Mouse (Mus musculus): ENCODE data around the gene Tmprss7. TPM values are rescaled to one million over a fixed set of nuclear protein-coding genes. Genes with fewer than 3 reads are reported as not detected.

The Tmprss7 gene
- total and polyA plus RNA-seq, 2 experiments from 2014 or later: 0.69 to 1.3 TPM

GRCm38 (mm10) chr16:45662381-45662780, 31.1 kb downstream of the Tmprss7 start:
- Histone ChIP-seq H3K36me3 (ENCODE audit: insufficient read depth) (no peaks in the 10 kb centered on the region), H3K27ac (ENCODE audit: low read depth, low read length) (no peak overlapping the region), H3K4me3 (ENCODE audit: low read depth, low read length) (no peak overlapping the region), H3K9ac (no peak overlapping the region), H3K27me3 (ENCODE audit: insufficient read depth, low read length) (no peaks in the 10 kb centered on the region), H3K9me3 (ENCODE audit: low read length) (no peaks in the 10 kb centered on the region), H3K4me2 (ENCODE audit: low read depth) (no peak overlapping the region), H3K4me1 (ENCODE audit: insufficient read depth) (no peaks in the 10 kb centered on the region)
- TF ChIP-seq CTCF (IDR thresholded peaks at IDR 0.05; ENCODE audit: low read depth): no peak
- ATAC-seq: no peak
- no peak for DNase-seq

GRCm38 (mm10) chr16:45659596-45659995, 33.9 kb downstream of the Tmprss7 start:
- H3K36me3 ChIP-seq (ENCODE audit: insufficient read depth): no peaks in the 10 kb centered on the region
- H3K4me1 ChIP-seq (ENCODE audit: insufficient read depth): no peaks in the 10 kb centered on the region
- H3K9ac ChIP-seq: no peak overlapping the region
- peak; percentile 79 for ATAC-seq
- H3K4me3 ChIP-seq (ENCODE audit: low read depth, low read length): no peak overlapping the region
- no peaks in the 10 kb centered on the region for H3K9me3 ChIP-seq (ENCODE audit: low read length)
- peak; percentile 32 for DNase-seq
- H3K27me3 ChIP-seq (ENCODE audit: insufficient read depth, low read length): no peaks in the 10 kb centered on the region; the same call in 1 of the 2 replicates
- H3K27ac ChIP-seq (ENCODE audit: low read depth, low read length): no peak overlapping the region
- no peak for TF ChIP-seq CTCF (IDR thresholded peaks at IDR 0.05; ENCODE audit: low read depth)
- WGBS: 71% methylated on average over 4 of the region's 4 CpGs
- no peak overlapping the region for H3K4me2 ChIP-seq (ENCODE audit: low read depth)

GRCm38 (mm10) chr16:45658248-45658647, 35.2 kb downstream of the Tmprss7 start:
- Histone ChIP-seq H3K9ac (no peak overlapping the region), H3K27ac (ENCODE audit: low read depth, low read length) (no peak overlapping the region), H3K27me3 (ENCODE audit: insufficient read depth, low read length) (peaks cover 5% of the 10 kb centered on the region), H3K9me3 (ENCODE audit: low read length) (no peaks in the 10 kb centered on the region), H3K4me2 (ENCODE audit: low read depth) (no peak overlapping the region), H3K4me3 (ENCODE audit: low read depth, low read length) (no peak overlapping the region), H3K36me3 (ENCODE audit: insufficient read depth) (no peaks in the 10 kb centered on the region), H3K4me1 (ENCODE audit: insufficient read depth) (no peaks in the 10 kb centered on the region)
- DNase-seq (no peak), ATAC-seq (no peak)
- no peak for TF ChIP-seq CTCF (IDR thresholded peaks at IDR 0.05; ENCODE audit: low read depth)
- 89% methylated on average over 1 of the region's 1 CpGs for WGBS

- no peak for TF ChIP-seq CTCF (IDR thresholded peaks at IDR 0.05; ENCODE audit: low read depth)
- no peak for DNase-seq
- no peak for ATAC-seq
Observed at GRCm38 (mm10) chr16:45657574-45658159, 35.8 kb downstream of the Tmprss7 start.

GRCm38 (mm10) chr16:45654465-45654864, 39.0 kb downstream of the Tmprss7 start:
- H3K27ac ChIP-seq (ENCODE audit: low read depth, low read length): no peak overlapping the region
- no peaks in the 10 kb centered on the region for H3K36me3 ChIP-seq (ENCODE audit: insufficient read depth)
- ATAC-seq (no peak), DNase-seq (no peak)
- H3K27me3 ChIP-seq (ENCODE audit: insufficient read depth, low read length): peaks cover 8% of the 10 kb centered on the region
- no peaks in the 10 kb centered on the region for H3K9me3 ChIP-seq (ENCODE audit: low read length)
- H3K4me1 ChIP-seq (ENCODE audit: insufficient read depth): no peaks in the 10 kb centered on the region
- no peak overlapping the region for H3K4me3 ChIP-seq (ENCODE audit: low read depth, low read length)
- TF ChIP-seq CTCF (IDR thresholded peaks at IDR 0.05; ENCODE audit: low read depth): no peak
- H3K4me2 ChIP-seq (ENCODE audit: low read depth): peak overlapping the region; percentile 47; the same call in 1 of the 2 replicates
- no peak overlapping the region for H3K9ac ChIP-seq
- 62% methylated on average over 9 of the region's 9 CpGs for WGBS

More at GRCm38 (mm10) chr16:45657574-45658159, 35.8 kb downstream of the Tmprss7 start:
- Histone ChIP-seq H3K9ac (no peak overlapping the region), H3K4me3 (ENCODE audit: low read depth, low read length) (no peak overlapping the region), H3K27ac (ENCODE audit: low read depth, low read length) (no peak overlapping the region), H3K4me1 (ENCODE audit: insufficient read depth) (no peaks in the 10 kb centered on the region), H3K36me3 (ENCODE audit: insufficient read depth) (no peaks in the 10 kb centered on the region), H3K9me3 (ENCODE audit: low read length) (no peaks in the 10 kb centered on the region), H3K4me2 (ENCODE audit: low read depth) (no peak overlapping the region), H3K27me3 (ENCODE audit: insufficient read depth, low read length) (peaks cover 8% of the 10 kb centered on the region)
- WGBS: 91% methylated on average over 12 of the region's 12 CpGs

- peak within 1 kb of the TSS; percentile 18; the same call in 1 of the 2 replicates for H3K9ac ChIP-seq
- ATAC-seq (no peak), DNase-seq (no peak)
- WGBS: 3% methylated on average over 20 of the region's 20 CpGs
- H3K4me3 ChIP-seq (ENCODE audit: low read depth, low read length): peak within 1 kb of the TSS; percentile 26
- H3K36me3 ChIP-seq (ENCODE audit: insufficient read depth): no peaks in the 10 kb centered on the region
- H3K27ac ChIP-seq (ENCODE audit: low read depth, low read length): no peak within 1 kb of the TSS
- no peaks in the 10 kb centered on the region for H3K9me3 ChIP-seq (ENCODE audit: low read length)
- TF ChIP-seq CTCF (IDR thresholded peaks at IDR 0.05; ENCODE audit: low read depth): no peak
- peaks cover 8% of the 10 kb centered on the region for H3K27me3 ChIP-seq (ENCODE audit: insufficient read depth, low read length)
- H3K4me2 ChIP-seq (ENCODE audit: low read depth): peak within 1 kb of the TSS; percentile 47
- H3K4me1 ChIP-seq (ENCODE audit: insufficient read depth): no peaks in the 10 kb centered on the region
Observed at GRCm38 (mm10) chr16:45653934-45654332, 39.5 kb downstream of the Tmprss7 start, which contains the start of gene BC016579. Gene BC016579, minus strand, starts transcription at chr16:45654068.

- H3K9ac ChIP-seq: peak overlapping the region; percentile 18; the same call in 1 of the 2 replicates
- DNase-seq (no peak), ATAC-seq (no peak)
- 16% methylated on average over 17 of the region's 17 CpGs for WGBS
- H3K4me2 ChIP-seq (ENCODE audit: low read depth): peak overlapping the region; percentile 47
- peaks cover 8% of the 10 kb centered on the region for H3K27me3 ChIP-seq (ENCODE audit: insufficient read depth, low read length)
- TF ChIP-seq CTCF (IDR thresholded peaks at IDR 0.05; ENCODE audit: low read depth): no peak
- peak overlapping the region; percentile 26 for H3K4me3 ChIP-seq (ENCODE audit: low read depth, low read length)
- H3K27ac ChIP-seq (ENCODE audit: low read depth, low read length): no peak overlapping the region
- H3K36me3 ChIP-seq (ENCODE audit: insufficient read depth): no peaks in the 10 kb centered on the region
- no peaks in the 10 kb centered on the region for H3K9me3 ChIP-seq (ENCODE audit: low read length)
- H3K4me1 ChIP-seq (ENCODE audit: insufficient read depth): no peaks in the 10 kb centered on the region
Observed at GRCm38 (mm10) chr16:45653009-45653933, 40.2 kb downstream of the Tmprss7 start.

All from forebrain, postnatal 0 days (tissue).